Mouse (Mus musculus) liver, adult 2 months (tissue): Measurements from ENCODE around the gene Cybc1.

Source experiments
- CTCF ChIP-seq: fragments of 200-500 bp; IDR thresholded peaks from 2 replicates; pipeline ENCODE4 v1.5.1; 2011; ENCODE audit warnings: low read depth, low read length, control low read depth
- POLR2A ChIP-seq: fragments of 200-500 bp; IDR thresholded peaks from 2 replicates; pipeline ENCODE4 v1.6.1; 2011; ENCODE audit warnings: low read length, control low read depth; ENCODE audit not compliant: insufficient read depth; ENCODE audit errors: extremely low read depth

DNA sequence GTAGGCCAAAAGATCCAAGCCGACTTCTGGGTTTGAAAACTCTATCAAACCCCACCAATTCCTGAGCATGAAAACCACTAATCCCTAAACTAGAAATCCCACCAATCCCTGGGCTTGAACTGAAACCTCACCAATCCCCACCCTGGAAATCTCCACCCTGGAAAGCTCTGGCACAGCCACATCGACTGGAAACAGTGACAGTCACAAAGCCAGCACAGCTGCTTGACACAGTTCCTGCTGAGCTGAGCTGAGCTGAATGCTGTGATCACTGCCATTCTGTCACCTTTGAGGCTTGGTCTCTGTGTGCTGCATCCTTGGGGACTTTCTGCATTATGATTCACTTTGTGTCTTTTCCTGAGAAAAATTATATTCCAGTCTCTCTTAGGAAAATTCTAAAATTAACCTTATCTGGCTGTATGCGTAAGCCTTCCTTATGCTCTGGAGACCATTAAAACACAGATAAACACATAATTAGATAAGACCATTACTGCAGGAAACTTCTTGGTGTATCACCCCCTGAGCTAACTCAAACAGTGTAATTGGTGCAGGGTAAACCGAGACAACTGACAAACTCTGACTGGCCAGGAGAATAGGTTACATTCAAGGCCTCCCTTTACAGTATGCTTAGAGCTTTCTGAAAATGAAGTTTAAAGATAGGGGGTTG lies 2.6 kb upstream of the Cybc1 start:
- TF ChIP-seq POLR2A (no peak), CTCF (no peak)
